Mouse (Mus musculus): ENCODE results near the gene Slc22a17. TPM values are rescaled to one million over a fixed set of nuclear protein-coding genes. Genes with fewer than 3 reads are reported as not detected.

Slc22a17 gene
- polyA plus RNA-seq, 1 experiment = 0.01 TPM

DNA sequence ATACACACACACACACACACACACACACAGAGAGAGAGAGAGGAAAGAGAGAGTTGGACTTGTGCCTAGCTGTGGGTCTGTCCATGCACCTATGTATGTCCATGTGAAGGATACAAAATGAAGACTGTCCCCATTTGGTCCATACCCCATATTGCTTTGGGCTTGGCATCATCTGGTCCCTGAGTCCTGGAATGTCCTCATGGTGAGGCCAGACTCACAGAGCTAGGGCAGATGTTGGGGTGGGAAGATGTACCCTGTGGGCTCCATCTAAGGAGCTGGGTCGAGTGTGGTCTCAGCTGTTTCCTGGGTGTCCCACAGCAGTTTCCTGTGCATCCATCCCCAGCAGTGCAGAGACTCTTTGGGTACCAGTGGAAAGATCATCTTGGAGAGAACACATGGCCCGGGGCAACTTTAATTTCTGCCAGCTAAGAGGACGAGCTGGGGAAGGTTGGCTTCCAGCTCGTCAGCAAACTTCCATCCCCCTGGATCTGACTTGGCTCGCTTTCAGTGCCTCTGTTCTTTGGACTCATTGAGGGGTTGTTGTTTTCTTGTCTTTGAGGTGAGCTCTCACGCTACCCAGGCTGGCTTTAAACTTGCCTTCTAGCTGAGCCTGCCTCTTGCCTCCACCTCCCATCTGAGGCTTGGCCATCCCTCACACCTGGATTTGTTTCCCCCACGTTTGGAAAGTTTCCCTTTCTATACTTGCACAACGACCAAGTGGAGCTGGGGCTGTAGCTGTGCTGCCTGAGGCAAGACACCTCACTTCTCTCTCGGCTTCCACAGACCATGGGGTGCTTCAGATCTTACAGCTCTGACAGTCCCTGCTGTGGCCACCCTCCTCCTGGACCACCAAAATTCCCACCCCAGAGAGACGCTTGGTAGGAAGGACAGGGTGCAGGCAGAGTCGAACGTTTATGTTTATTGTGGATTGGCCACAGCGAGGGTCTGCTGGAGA lies 28.4 kb upstream of the Slc22a17 start:
- H3K9me3 ChIP-seq (ENCODE audit: control insufficient read depth, low read length) = no peaks in the 10 kb centered on the region
- H3K4me3 ChIP-seq (replicated peaks) = no peak overlapping the region
- H3K4me1 ChIP-seq (ENCODE audit: control insufficient read depth) = no peaks in the 10 kb centered on the region
- H3K27me3 ChIP-seq (ENCODE audit: control insufficient read depth) = peaks cover 4% of the 10 kb centered on the region
- no peaks in the 10 kb centered on the region for H3K36me3 ChIP-seq (ENCODE audit: control insufficient read depth)
- TF ChIP-seq GATA1 (IDR thresholded peaks at IDR 0.05; ENCODE audit: low read length) (no peak), TAL1 (IDR thresholded peaks at IDR 0.05; ENCODE audit: low read length) (no peak)

DNA sequence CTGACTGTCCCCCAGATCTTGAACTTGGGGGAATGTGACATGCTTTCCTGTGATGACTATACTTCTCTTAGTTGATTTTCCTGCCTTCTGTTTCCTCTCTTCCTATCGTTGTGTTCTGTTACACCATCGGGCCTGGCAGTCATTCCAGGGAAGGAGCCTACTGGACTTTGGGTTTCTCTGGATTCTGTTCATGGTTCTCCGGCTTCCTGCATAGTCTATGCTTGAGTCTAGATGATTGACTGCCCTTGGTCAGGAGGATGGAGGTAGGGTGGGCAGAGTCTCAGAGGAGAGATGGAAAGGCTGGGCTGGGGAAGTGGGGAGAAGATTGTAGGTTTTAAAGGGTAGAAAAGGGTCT lies 27.2 kb upstream of the Slc22a17 start:
- Histone ChIP-seq H3K4me3 (replicated peaks) (no peak overlapping the region), H3K36me3 (ENCODE audit: control insufficient read depth) (no peaks in the 10 kb centered on the region), H3K9me3 (ENCODE audit: control insufficient read depth, low read length) (no peaks in the 10 kb centered on the region), H3K27me3 (ENCODE audit: control insufficient read depth) (peaks cover 7% of the 10 kb centered on the region), H3K4me1 (ENCODE audit: control insufficient read depth) (no peaks in the 10 kb centered on the region)
- TF ChIP-seq GATA1 (IDR thresholded peaks at IDR 0.05; ENCODE audit: low read length) = no peak

DNA sequence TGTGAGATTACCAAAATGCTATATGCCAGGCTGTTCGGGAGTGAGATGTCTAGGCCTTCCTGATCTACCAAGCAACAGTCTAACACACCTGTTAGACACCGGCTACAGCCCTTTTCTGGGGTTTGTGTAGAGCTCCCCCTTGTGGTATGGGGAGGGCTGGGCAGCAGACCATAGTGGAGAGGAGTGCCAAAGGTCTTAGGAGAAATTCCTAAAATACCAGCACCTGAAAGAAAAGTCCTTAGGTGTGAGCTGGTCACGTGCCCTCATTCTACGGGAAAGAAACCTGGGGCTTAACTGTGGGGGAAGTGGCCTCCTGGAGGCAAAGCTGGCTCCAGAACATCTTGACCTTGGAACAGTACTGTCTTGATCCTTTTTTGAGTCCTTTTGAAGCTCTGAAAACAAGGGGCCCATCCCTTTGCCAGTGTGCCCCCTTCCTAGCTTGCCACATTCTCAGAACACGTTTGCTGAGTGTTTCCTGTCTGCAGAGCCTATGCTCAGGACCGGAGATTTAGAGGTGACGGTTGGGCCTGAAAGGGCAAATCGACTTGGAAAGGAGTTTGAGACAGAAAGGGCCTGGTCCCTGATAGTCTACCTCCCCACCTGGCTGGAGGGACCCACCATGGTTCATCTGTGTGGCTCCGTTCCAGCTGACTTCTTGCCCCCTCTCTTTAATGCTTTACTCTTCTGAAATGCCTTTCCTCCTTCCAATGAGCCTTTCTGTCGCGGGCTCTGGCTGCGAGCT lies 26.7 kb upstream of the Slc22a17 start:
- Histone ChIP-seq H3K27me3 (ENCODE audit: control insufficient read depth) (peaks cover 7% of the 10 kb centered on the region), H3K9me3 (ENCODE audit: control insufficient read depth, low read length) (no peaks in the 10 kb centered on the region), H3K36me3 (ENCODE audit: control insufficient read depth) (no peaks in the 10 kb centered on the region), H3K4me3 (replicated peaks) (no peak overlapping the region), H3K4me1 (ENCODE audit: control insufficient read depth) (no peaks in the 10 kb centered on the region)
- TF ChIP-seq GATA1 (IDR thresholded peaks at IDR 0.05; ENCODE audit: low read length) (no peak), TAL1 (IDR thresholded peaks at IDR 0.05; ENCODE audit: low read length) (no peak)

DNA sequence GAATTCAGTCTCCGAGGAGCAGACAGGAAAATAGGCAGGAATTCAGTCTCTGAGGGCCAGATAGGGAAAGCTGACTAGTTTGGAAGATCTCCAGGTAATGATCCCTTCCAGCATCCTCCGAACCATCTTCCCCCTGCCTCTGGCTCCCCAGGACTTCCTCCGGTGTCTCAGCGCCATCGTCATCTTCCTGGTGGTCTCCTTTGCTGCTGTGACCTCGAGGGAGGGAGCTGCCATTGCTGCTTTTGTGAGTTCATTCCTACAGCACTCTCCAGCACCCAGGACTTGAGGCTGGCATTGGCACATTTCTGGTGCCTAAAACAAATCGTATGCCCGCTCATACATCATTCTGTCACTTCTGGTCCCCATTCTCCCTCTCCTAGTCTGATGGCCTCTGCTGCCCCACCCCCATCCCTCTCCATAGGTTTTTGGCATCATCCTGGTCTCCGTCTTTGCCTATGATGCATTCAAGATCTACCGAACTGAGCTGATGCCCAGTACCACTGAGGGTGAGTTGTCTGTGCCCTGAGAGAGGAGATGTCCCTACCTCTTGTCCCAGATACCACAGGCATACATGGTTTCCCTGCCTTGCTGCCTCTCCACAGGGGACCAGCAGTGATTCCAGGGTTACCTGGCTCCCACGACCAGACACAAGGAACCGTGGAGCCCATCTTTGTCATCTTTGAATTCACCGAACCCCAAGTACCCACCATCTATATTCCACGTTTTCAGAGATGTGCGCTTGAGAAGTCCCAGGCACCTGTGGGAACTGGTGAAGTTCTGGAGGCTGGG lies 25.7 kb upstream of the Slc22a17 start:
- Histone ChIP-seq H3K4me3 (replicated peaks) (no peak overlapping the region), H3K4me1 (ENCODE audit: control insufficient read depth) (no peaks in the 10 kb centered on the region), H3K27me3 (ENCODE audit: control insufficient read depth) (peaks cover 7% of the 10 kb centered on the region), H3K9me3 (ENCODE audit: control insufficient read depth, low read length) (no peaks in the 10 kb centered on the region), H3K36me3 (ENCODE audit: control insufficient read depth) (no peaks in the 10 kb centered on the region)
- TF ChIP-seq TAL1 (IDR thresholded peaks at IDR 0.05; ENCODE audit: low read length) (no peak), GATA1 (IDR thresholded peaks at IDR 0.05; ENCODE audit: low read length) (no peak)

DNA sequence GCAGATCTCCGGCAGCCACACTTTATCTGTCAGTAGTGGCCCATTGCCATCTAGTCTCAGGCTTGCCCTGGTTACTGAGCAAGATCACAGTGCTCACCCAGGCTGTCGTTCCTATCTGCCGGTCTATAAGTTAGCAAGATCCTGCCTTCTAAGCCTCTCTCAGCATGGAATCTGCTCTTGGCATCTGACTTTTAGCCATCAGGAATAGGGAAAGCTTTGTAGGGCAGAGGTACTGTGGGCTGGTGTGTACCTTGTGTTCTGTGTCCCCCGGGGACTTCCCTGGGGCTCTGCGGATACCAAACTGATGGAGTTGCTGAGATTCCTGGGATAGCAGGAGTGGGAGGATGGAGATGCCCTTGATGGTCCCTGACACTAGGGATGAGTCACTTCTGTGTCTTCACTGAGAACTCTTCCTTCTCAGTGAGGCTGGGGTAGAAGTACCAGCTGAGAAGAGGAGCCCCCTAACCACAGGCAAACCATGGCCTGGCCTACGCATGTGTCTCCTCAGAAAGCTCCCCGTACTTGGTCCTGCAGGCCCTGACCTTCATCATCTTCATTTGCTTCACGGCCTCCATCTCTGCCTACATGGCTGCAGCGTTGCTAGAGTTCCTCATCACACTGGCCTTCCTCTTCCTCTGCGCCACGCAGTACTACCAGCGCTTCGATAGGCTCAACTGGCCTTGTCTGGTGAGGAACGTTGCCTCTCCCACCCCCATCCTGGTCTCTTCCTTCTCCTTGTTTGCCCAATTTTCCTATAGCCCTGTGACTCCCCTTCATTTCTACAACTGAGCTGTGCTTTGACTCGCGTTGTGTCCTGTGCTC lies 24.6 kb upstream of the Slc22a17 start:
- H3K4me1 ChIP-seq (ENCODE audit: control insufficient read depth) = no peaks in the 10 kb centered on the region
- peaks cover 7% of the 10 kb centered on the region for H3K27me3 ChIP-seq (ENCODE audit: control insufficient read depth)
- no peaks in the 10 kb centered on the region for H3K36me3 ChIP-seq (ENCODE audit: control insufficient read depth)
- H3K9me3 ChIP-seq (ENCODE audit: control insufficient read depth, low read length) = no peaks in the 10 kb centered on the region
- TF ChIP-seq TAL1 (IDR thresholded peaks at IDR 0.05; ENCODE audit: low read length) (no peak), GATA1 (IDR thresholded peaks at IDR 0.05; ENCODE audit: low read length) (no peak)
- no peak overlapping the region for H3K4me3 ChIP-seq (replicated peaks)

DNA sequence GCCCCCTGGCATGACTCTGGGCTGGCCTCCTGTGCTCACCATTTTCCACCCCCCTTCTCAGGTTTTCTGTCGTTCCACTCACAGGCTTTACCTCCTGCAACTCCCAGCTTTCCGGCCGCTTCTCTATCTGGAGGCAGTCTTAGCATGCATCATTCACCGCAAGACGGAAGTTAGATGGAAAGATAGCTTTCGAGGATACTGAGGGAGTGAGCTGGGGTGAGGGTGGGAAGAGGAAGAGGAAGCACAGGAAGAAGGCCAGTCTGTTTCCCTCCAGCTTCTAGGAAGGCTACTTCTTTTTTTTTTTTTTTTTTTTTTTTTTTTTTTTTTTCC lies 23.9 kb upstream of the Slc22a17 start:
- Histone ChIP-seq H3K36me3 (ENCODE audit: control insufficient read depth) (no peaks in the 10 kb centered on the region), H3K9me3 (ENCODE audit: control insufficient read depth, low read length) (no peaks in the 10 kb centered on the region), H3K4me3 (replicated peaks) (no peak overlapping the region), H3K27me3 (ENCODE audit: control insufficient read depth) (peaks cover 7% of the 10 kb centered on the region), H3K4me1 (ENCODE audit: control insufficient read depth) (no peaks in the 10 kb centered on the region)
- TF ChIP-seq GATA1 (IDR thresholded peaks at IDR 0.05; ENCODE audit: low read length) (no peak), TAL1 (IDR thresholded peaks at IDR 0.05; ENCODE audit: low read length) (no peak)

DNA sequence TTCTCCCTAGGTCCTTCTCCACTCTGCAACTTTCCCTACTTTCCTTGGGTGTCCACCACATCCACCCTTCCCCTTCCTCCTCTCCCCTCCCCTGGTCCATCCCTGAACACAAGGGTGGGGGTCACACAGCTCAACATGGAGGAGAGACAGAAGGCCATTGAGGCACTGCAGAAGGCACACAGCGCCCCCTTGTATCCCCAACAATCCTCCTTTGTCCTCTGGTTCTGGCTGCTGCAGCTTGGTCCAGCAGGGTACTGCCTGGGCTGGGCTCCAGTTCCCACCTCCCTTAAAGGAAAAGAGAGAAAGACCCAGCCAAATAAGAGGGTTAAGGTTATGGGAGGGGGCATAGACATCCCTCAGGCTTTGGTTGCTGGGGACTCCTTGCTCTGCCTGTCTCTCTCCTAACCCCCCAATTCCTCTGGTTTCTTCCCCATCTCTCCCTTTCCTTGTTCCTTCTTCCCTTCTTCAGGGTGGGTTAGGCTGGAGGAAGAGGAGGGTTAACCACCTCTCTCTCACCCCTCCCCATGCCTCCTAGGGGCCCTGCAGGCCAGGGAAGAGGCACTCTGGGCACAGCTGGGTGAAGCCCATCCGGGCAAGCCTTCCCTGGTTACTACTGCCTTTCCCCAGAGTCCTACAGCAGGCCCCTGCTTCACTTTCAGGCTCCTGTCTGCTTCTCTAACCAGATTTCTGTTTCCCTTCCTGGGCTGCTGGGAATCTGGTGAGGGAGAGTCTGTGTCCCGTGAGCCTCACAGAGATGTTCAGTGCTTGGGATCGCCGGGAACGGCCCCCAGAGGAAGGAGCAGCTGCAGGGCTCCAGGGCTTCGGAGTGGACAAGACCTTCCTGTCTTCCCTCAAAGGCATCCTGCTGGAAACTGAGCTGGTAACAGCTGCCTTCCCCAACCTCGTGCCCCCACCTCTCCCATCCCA lies 23.2 kb upstream of the Slc22a17 start, which contains the start of gene Cmtm5:
Gene Cmtm5 (plus strand): TSS at position 358 of the 927 bp plus-strand sequence.
- Histone ChIP-seq H3K4me1 (ENCODE audit: control insufficient read depth) (no peaks in the 10 kb centered on the region), H3K27me3 (ENCODE audit: control insufficient read depth) (peaks cover 7% of the 10 kb centered on the region), H3K36me3 (ENCODE audit: control insufficient read depth) (no peaks in the 10 kb centered on the region), H3K9me3 (ENCODE audit: control insufficient read depth, low read length) (no peaks in the 10 kb centered on the region), H3K4me3 (replicated peaks) (no peak within 1 kb of the TSS)
- TF ChIP-seq GATA1 (IDR thresholded peaks at IDR 0.05; ENCODE audit: low read length) (no peak), TAL1 (IDR thresholded peaks at IDR 0.05; ENCODE audit: low read length) (no peak)

All from erythroblast, embryonic 14.5 days (primary cell).